Mouse (Mus musculus) right cerebral cortex, postnatal 4 days (tissue): ENCODE data around the gene Nr3c2.

Source experiments
- DNase-seq: peaks from one replicate; pipeline ENCODE4 v3.0.0-alpha.2; 2022

Gene Nr3c2

DNA sequence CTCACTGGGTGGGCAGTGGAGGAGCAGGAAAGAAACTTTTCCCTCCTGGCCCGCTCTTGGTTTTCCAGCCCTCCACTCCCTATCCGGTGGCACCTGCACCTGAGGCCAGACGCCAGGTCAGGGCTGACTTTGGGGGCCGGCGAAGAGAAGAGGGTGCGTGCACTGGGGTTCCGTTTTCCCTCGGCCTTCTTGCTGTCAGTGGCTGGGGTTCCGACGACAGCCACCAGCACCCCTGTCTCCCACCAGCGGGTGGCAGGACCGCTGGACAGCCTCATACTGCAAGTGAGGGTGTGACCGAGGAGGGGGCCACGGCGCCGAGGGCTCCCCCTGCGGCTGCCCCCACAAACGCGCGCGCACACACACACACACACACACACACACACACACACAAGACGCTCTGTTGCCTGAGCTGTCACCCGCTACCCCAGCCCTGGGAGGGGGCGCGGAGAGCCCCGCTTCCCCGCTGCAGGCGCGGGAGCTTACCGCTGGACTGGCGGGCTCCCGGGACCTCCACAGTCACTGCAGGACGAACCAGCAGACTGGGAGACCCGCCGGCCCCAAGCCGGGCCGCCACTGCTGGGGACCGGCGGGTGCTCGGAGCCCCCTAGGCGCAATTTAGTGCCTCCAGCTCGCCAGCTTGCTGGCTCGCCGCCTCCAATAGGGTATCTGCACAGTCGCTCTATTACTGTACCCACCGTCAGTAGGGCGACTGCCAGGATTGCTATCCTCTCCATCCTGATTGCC lies at the start of gene Nr3c2:
Nr3c2 (plus strand) TSS at position 32 of the 744 bp plus-strand sequence.
- DNase-seq: peak; percentile 46

DNA sequence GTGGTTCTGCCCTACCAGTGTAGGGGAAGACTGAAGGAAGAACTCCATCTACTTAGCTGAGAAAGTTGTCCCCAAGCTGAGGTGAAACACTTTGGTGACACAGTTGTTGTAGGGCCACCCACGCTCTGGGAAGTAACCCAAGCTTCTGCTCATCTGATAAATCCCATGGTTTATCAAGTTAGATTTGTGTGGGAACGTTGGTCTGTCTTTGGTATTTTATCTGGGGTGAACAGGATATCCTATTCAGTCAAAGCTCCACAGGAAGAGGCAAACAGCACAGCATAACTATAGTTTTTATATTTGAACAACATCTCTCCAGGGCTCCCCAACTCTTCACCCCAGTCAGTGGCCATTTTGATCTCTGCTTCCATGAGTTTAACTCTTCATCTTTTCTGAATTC lies 40.7 kb upstream of the Nr3c2 start:
- no peak for DNase-seq

DNA sequence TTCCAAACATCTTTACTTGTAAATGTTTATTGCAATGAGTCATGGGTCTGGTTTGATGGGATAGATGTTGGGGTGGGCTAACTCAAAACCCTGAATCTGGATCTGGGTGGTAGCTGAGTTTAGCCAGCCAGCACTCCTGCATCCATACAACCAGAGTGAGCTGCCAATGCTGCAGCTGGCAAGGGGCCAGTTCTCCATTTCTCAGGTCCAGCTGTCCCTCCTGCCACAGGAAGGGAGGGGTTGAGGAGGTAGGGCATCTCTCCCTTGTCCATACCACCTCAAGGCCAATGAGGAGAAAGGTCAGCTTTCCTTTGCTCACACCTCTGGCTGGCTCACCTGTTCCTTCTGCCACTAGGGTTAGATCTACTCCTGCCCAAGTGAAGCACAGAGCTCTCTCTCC lies 39.5 kb upstream of the Nr3c2 start:
- peak; percentile 3 for DNase-seq

DNA sequence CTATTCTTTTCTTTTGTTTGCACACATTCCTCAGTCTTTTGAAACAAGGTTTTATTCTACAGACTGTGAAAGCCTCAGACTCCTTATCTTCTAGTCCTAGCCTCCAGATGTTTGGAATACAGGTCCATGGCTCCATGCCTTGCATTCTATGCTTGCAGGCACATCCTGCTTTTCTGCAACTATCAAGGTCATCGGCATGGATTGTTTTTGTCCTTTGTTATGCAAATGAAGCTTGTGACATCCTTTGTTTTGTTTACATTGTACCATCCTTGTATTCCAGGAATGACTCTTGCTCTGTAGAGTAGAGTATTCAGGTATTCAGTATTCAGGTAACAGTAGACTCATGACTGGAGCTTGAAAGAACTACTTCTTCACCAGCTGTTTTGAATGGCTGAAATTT lies 36.2 kb upstream of the Nr3c2 start:
- no peak for DNase-seq

DNA sequence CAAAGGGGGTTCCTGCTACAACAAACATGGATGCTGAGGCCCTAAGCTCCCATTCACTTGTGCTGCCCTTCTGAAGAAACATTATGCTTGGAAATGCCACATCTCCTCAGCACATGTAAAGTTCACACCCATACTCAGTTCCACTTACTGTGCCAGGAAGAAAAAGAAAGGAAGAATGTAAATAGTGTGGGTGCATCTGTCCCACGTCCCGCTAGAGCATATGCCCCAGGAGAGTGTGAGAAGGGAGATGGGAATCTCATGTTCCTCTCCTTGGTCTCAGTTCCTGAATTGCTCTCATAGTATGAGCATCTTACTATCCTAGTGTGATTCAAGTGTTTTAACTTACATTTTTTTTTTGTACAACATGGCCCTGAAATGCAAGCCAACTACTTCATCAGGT lies 22.4 kb upstream of the Nr3c2 start:
- DNase-seq: no peak

DNA sequence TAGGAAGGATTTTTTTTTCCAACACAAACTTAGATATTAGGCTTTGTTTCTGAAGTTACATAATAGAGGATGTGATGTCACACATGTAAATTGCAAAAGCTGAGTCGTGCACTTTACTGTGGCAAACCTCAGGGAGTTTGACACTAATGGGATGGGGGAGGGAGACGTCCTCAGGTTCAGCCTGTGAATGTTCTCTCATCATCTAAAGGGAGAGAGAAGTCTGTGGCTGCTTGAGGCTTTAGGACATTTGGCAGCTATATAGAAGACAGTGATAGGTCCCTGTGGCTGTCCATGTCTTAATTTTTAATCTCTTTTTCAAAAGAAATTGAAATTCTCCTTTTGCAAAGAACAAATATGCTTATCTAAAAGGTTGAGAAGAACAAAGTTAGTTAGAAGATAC lies 2.2 kb upstream of the Nr3c2 start:
- no peak for DNase-seq

DNA sequence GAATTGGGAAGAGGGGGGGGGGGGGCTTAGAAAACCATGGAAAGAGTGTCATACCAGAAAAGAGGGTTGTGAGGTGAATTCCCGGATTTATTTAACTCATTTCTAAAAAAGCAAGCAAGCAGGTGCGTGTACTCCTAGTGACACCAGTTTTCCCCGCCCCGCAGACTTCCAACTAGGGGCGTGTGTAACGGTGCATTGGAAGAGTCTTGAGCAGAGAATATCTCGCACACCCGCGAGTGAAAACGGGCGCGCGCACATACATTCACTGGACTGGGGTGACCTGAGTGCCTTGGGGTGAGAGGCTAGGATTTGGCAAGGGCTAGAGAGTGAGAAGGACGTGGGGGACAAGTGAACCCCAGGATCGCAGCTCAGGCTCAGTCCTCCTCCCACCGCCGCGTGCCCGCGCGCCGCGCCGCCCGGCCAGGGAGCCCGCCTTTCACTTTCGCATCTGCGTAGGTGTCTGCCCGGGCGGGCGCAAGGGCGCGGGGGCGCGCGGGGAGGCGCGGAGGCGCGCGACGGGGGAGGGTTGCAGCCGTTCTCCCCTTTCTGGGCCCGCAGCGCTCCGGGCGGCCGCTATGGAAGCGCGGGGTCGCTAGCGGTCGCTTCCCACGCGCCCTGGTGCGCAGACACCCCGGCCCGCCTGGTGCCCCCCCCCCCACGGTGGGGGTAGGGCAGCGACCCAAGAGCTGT lies 376 bp upstream of the Nr3c2 start:
- peak; percentile 68 for DNase-seq

DNA sequence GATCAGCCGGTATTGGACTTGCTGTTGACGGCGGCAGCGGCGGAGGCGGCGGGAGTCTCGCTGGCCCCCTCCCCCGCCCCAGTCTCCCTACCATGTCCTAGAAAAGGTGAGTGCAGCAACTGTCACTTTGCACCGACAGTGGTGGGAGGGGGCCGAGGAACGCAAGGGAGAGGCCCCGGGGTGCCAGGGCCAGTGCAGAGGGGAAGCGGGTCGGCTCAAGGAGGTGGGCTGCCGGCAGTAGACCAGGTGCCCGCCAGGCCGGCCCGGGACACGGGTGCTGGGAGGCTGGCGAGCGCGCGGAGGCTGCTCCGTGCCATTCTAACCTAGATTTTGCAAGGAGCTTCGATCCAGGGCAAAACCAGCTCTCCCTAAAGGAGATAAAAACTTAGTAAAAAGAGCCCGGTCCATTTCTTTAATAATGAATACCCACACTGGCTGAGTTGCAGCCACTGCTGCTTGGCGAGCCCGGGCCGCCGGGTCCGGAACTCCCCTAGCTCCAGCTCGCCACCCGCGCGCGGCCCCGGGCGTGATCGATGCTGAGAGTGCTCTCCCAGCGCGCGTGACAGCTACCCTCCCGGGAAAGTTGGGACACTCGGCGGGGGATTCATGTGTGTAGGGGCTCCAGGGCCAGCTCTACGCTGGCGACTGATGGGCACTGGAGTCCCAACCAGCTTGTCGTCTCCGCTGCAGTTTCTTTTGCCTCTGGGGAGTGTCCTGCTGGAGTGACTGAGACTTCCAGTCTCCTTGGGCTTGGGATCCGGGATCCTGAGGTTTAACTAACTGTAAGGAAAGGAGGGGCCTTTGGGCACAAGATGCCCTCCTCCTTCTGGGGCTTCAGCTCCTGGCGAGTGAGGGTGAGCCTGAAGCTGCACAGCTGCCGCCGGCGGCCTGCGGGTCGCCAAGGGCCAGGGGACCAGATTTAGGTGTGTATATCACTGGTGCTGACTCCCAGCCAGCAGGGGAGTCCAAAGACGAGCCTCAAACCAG lies 1.2 kb downstream of the Nr3c2 start:
- DNase-seq: peak; percentile 51

DNA sequence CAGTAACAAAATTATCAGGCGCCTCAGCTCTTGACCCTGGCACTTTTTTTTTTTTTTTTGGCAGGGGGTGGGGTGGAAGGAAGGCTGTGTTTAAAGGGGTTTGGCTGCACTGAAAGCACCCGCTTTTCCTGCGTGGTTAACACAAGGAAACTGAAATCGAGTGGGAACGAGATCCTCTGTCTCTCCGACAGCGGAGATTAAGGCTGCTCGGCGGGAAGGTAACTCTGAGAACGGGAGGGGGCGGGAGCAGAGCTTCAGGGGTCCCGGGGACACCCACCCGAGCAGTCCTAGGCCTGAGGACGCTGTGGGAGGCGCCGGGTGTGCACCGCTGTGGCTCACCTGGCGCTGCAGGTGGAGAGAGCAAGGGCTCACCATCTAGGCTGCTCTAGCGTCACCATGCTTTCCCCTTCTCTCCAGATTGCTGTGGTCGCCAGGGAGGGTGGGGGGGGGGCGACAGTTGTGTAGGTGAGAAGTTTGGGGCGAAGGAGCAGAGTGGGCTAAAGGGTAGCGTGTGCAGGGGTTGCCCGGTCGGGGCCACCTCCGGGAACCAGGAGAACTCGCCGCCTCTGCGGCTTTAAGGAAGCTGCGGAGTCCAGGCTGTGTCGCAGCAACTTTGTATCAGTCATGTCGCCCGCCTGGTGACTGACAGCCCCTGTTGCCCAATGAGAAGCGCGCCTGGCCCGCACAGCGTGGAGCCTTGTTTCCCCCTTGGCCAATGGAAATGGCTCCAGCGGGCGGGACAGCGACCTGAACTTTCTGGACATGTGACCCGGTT lies 2.4 kb downstream of the Nr3c2 start:
- DNase-seq: peak; percentile 86

DNA sequence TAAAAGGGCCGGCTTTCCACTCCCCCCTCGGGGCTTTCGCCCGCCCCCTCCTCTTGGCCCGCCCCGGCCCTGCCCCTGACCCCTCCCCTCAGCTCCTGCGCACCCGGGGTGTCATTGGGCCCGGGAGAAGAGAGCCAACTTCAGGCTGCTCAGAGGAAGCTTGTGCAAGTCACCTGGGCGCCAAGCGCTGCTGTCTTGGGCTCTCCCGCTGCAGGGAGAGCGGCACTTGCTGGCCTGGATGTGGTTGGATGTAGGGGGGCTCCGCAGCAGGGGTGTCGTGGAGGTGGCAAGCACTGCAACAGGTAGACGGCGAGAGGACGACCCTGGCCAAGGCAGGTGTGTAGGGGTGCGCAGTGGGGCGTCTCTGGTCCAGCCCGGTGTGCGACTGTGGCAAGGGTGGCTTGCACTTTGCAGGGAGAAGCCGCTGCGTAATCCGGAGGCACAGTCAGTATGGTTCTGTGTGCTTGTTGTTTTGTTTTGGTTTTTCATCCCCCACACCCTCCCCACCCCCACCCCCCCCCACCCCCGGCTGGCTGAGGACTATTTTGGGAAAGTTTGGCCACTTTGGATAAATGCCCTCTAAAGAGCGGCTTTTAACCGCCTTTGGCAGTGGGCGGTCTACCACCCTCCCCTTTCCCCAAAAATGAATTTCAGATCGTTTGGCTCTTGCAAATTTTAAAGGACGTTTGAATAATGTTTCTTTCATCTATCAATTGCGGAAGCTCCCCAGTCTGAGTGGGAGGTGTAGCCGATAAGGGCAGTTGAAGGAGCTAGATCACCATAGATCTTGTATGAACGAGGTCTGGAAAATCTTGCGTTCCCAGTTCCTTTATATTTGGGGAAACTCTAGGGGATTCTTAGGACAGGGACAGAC lies 3.2 kb downstream of the Nr3c2 start:
- no peak for DNase-seq

DNA sequence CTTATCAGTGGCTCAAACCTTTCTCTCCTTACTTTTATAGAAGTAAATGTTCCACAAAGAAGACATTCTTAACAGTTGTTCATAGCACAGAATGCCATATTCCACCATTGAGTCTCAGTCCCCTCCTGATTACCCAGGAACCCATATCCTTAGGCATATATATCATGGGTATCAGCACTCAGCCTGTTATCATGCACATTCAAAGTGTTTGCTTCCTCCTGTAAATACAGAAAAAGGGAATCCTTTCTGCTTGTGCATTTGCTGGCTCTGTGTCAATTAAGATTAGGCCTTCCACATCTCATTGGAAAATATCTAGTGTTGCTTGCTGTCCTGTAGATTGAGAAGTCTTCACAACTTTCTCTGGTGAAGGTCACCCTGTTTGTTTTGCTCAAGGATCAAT lies 12.0 kb downstream of the Nr3c2 start:
- no peak for DNase-seq

DNA sequence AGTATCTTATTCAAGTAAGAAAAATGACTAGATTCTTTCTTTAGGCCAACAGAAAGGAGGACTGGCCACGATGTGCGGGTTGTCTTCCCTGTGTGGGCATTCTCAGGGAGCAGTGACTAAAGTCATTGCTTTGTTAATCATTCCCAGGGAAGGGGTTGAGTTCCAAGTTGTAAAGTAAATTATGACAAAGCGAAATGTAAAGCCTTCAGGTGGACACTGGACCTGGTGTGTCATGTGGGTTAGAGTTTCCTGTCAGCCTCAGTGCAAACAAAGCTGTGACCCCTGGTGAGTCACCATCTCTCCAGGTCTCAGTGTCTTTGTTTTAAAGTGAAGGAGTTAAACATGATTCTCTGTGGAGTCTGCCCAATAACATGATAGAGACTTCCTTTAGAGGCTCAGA lies 13.4 kb downstream of the Nr3c2 start:
- no peak for DNase-seq

DNA sequence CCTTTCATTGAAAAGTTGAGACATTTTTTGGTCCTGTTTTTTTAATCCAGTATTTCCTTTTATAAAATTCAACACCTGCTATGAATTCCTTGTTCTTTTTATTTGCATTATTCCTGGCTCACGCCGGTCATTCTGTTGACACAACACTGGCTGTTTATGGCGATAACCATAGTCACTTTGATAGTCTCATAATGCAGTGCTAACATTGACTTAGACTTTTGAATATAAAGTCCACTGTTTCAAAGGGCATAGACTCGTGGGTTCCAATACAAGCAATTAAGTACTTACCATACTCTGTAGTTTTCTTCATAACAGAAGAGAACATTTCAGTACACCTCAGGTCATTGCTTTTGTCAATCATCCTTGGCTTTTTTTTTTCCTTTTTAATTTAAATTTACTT lies 14.0 kb downstream of the Nr3c2 start:
- no peak for DNase-seq

DNA sequence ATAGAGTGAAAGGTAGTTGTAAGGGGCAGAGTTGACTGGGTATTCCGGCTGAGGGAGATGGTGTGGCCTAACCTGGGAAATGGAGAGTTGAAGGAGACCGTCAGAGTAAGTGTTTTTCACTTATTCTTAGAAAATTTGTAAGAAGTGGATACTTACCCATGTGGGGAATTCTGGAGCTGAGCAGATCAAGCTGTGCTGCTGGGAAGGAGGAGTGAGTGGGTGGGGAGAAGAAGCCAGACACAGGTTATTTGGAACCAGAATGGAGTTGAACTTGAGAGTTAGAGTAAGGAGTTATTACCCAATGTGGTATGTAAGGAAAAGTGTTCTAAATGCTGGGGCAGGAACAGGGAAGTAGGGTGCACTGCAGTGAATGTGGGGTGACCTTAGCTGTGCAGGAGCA lies 16.0 kb downstream of the Nr3c2 start:
- no peak for DNase-seq

DNA sequence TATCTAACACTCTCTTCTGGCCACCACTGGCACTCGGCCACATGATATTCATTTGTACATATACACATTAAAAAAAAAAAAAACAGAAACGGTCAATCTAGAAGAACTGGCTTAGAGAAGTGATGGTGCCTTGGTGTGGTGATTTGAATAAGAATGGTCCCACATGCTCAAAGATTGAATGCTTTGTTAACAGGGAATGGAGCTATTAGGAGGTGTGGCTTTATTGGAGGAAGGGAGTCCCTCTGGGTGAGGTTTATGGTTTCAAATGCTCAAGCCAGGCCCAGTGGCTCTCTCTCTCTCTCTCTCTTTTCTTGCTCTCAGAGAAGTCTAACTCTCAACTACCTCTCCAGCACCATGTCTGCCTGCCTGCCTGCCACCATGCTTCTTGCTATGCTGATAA lies 20.3 kb downstream of the Nr3c2 start:
- DNase-seq: no peak

DNA sequence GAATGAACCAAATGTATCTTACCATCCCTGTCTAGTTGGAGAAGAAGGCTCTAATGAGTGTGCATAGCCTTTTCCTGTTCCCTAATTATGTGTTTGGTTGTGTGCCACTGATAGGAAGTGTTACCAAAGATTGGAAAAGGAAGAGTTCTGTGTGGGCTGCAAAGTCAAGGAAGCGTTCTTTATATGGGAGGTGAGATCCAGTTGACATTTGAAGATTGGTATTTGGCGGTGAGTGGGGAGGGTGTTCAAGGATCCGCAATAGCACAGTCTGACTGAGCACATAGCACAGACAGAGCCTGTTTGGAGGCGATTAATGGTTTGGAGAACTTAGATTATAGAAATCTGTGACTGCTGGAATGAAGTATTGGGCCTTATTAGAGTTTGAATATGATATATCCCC lies 24.9 kb downstream of the Nr3c2 start:
- no peak for DNase-seq

DNA sequence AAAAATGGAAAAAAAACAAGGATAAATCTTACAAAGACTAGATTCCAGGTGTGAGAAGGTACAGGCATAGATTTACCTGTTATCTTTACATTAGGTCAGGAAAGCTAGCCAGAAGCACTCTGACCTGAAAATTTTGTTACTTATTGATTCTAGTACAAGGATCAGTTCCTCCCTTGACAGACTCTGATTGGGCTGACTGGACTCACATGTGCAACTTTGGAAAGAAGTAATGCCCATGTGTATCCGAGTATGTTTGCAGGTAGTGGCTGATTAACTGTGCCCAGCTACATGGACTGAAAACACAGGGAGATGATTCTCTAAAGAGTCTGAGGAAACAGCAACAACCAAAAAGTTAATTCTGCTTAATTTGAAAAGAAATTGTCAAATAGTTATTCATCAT lies 29.1 kb downstream of the Nr3c2 start:
- no peak for DNase-seq

DNA sequence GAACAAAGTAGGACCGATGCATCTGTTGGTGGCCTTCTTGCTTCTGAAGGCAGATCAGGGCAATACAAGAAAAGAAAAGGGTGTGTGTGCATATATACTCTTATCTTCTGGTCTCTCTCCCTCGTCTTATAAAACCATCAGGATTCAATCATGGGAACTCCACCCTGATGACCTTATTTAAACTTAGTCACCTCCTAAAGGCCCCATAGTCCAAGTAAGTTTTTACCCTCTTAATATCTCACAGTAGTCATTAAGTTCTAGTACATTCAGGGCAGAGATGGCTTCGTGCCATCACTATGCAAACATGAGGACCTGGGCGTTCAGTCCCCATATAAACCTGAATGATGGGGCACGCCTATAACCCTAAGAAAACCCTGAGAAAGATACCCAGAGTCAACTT lies 29.6 kb downstream of the Nr3c2 start:
- no peak for DNase-seq

DNA sequence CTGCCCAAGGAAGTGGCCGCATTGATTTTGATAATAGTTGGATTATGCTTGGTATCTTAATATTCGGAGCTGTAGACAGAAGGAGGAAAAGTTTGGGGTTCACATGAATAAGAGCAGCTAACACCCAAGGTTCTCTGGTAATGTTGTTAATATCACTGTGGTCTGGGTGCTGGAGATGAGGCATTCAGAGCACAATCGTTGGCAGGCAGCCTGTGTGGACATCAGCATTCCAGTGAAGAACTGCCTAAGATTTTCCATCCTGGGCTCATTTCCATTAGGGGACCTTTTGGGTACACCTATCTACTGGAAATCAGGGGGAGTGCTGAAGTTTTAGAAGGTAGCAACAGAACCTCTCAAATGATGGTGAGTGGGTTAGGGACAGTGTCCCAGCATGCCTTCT lies 65.8 kb downstream of the Nr3c2 start:
- DNase-seq: no peak

DNA sequence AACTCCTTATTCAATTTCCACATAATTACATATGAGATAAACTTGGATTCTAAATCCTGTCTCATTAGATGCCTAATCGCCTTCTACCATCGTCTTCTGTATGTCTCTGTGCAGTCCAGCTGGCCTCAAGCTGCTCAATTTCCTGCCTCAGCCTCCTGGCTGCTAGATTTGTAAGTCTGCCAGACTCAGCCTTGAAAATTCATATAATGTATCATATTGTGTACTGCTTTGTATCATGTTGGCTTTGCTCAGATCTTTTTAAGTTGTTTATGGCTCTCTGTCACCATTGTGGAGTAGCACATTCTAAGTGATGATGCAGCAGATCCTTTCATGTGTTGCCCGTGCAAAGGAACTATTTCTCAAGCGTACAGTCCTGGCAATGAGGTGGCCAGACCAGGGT lies 71.9 kb downstream of the Nr3c2 start:
- DNase-seq: no peak

DNA sequence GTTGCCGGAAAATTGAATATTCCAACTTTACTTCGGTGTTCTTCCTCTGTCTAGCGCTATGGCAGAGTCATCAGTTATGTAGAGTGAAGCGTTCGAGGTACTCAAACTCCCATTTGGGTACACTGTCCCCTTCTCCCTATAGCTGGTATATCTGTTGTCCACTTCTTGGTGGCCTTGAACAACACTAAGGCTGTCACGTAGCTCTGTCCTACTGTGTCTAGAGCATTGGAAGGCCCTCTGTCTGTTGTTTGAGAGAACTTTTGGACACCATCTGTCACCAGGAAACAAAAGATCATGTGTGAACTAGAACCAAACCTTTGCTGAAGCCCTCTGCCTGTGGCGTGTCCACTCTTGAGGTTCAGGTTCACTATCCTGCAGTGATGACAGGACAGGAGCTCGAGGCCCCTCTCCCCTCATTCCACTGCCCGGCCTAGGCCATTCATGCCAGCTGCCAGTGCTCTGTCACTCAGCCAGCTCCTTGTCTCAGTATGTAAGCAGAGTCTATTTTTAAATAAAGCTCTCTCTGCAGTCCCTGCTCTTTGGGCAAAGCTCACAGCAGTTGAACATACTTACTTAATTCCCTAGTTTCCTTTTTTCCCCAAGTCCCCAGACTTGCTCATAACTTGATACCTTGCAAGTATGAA lies 72.6 kb downstream of the Nr3c2 start:
- no peak for DNase-seq
